Mouse (Mus musculus): ENCODE measurements around the gene Pdcd2.

DNA sequence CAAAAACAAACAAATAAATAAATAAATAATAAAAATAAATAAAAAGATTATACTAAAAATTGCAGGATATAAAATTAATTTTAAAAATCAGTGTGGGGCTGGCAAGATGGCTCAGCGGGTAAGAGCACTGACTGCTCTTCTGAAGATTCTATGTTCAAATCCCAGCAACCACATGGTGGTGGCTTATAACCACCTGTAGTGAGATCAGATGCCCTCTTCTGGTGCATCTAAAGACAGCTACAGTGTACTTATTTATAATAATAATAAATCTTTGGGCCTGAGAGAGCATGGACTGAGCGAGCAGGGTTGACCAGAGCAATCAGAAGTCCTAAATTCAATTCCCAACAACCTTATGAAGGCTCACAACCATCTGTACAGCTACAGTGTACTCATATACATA lies 32.8 kb upstream of the Pdcd2 start:
- no peak for TF ChIP-seq CTCF (IDR thresholded peaks at IDR 0.05; ENCODE audit: low read depth, low read length)
- no peak for TF ChIP-seq GATA2 (IDR thresholded peaks at IDR 0.05; ENCODE audit: borderline replicate concordance, low read depth, low read length)
- no peak for TF ChIP-seq GATA1 (IDR thresholded peaks at IDR 0.05; ENCODE audit: borderline replicate concordance, low read length)
- no peak for TF ChIP-seq POLR2AphosphoS5 (IDR thresholded peaks at IDR 0.05; ENCODE audit: insufficient replicate concordance, low read depth, low read length)

All from G1E (cell line).